Mouse (Mus musculus) limb, embryonic 13.5 days (tissue): Measurements from ENCODE around the gene Rbm20. TPM values are rescaled to one million over a fixed set of nuclear protein-coding genes. Genes with fewer than 3 reads are reported as not detected.
A peak's percentile ranks its signal among the peaks of the same experiment; 100 is the strongest.

ENCODE experiments used
- ATAC-seq: fragments of 200-750 bp; cut with Nextera tagmentation; 2 replicates; pipeline ENCODE4 v1.8.0; 2017; ENCODE audit warnings: low read depth, moderate number of reproducible peaks, moderate TSS enrichment; ENCODE audit not compliant: low FRiP score
- H3K27ac ChIP-seq: fragments of 300-500 bp; sonication (generic); 2 replicates; pipeline ENCODE4 v1.5.1; 2015; ENCODE audit warnings: inconsistent platforms, mild to moderate bottlenecking, moderate library complexity
- H3K27me3 ChIP-seq: fragments of 300-500 bp; sonication (generic); 2 replicates; pipeline ENCODE4 v1.6.1; 2015; ENCODE audit warnings: mild to moderate bottlenecking, inconsistent platforms
- H3K36me3 ChIP-seq: fragments of 300-500 bp; sonication (generic); 2 replicates; pipeline ENCODE4 v1.6.1; 2015; ENCODE audit warnings: inconsistent platforms, mild to moderate bottlenecking, moderate library complexity
- H3K4me1 ChIP-seq: fragments of 300-500 bp; sonication (generic); 2 replicates; pipeline ENCODE4 v1.6.1; 2015; ENCODE audit warnings: inconsistent platforms
- H3K4me2 ChIP-seq: fragments of 300-500 bp; sonication (generic); replicated peaks from 2 replicates; pipeline ENCODE4 v1.6.1; 2015; ENCODE audit warnings: inconsistent platforms, mild to moderate bottlenecking, moderate library complexity
- H3K4me3 ChIP-seq: fragments of 300-500 bp; sonication (generic); 2 replicates; pipeline ENCODE4 v1.5.1; 2015; ENCODE audit warnings: moderate library complexity, mild to moderate bottlenecking, inconsistent platforms
- H3K9ac ChIP-seq: fragments of 300-500 bp; sonication (generic); 2 replicates; pipeline ENCODE4 v1.6.1; 2015; ENCODE audit warnings: mild to moderate bottlenecking, inconsistent platforms
- H3K9me3 ChIP-seq: fragments of 300-500 bp; sonication (generic); 2 replicates; pipeline ENCODE4 v1.6.1; 2016; ENCODE audit warnings: inconsistent platforms
- WGBS: fragments of 180-500 bp; shearing (Covaris S2); methylation state at CpG from one replicate; pipeline ENCODE4 v1.1.7; 2015; 5-methylcytosine and 5-hydroxymethylcytosine counted together
- polyA plus RNA-seq: library from polyadenylated mRNA; unstranded; fragments of >200 nt; fragmentation: Nextera tagmentation; extraction: Ambion mirVana; gene quantifications from 2 replicates; pipeline ENCODE4 v1.2.1, GENCODE M21; 2015

Gene Rbm20
- 3.7 and 5.1 TPM in 2 replicates for polyA plus RNA-seq

DNA sequence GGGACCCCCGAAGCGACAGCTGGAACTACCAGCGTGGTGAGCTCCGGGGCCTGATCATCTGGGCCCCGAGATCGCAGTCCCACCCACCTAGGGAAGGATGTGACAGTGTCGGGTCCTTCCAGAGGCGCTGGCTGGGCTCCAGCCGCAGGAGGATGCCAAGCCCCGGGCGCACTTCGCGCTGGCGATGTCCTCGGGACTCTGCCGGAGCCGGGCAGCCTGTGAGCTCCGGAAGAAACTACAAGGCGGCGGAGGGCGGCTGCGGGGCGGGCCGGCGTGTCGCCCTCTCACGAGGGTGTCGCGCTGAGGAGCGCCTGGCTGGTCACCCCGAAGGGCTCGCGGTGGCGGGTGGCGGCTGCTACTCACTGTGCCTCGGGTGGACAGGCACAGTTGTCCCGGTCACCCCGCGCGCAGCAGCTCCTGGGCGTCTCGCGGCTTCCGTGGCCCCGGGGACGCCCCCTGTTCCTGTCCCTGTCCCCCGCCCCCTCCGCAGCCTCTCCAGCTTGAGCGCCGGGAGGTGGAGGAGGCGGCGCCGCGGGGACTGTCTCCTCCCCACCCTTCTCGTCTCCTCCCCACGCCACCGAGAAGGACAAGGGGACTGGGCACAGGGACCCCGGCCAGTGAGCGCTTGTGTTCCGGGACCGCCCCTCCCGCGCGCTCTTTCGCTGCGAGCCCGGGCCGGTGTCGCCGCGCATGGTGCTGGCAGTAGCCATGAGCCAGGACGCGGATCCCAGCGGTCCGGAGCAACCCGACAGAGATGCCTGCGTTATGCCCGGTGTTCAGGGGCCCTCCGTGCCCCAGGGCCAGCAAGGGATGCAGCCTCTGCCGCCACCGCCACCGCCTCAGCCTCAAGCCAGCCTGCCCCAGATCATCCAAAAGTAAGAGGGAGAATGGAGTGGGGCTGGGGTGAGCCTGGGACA lies at the start of gene Rbm20:
Gene Rbm20, plus strand, starts transcription at position 589 of the 917 bp plus-strand sequence.
- Histone ChIP-seq H3K27me3 (peaks cover 86% of the 10 kb centered on the region), H3K9me3 (no peaks in the 10 kb centered on the region), H3K27ac (no peak within 1 kb of the TSS), H3K4me1 (peaks cover 30% of the 10 kb centered on the region), H3K9ac (peak within 1 kb of the TSS; percentile 73), H3K4me2 (peak within 1 kb of the TSS; percentile 100), H3K4me3 (peak within 1 kb of the TSS; percentile 66), H3K36me3 (no peaks in the 10 kb centered on the region)
- ATAC-seq = peak; percentile 74
- WGBS = under 1% methylated on average over 81 of the region's 82 CpGs

DNA sequence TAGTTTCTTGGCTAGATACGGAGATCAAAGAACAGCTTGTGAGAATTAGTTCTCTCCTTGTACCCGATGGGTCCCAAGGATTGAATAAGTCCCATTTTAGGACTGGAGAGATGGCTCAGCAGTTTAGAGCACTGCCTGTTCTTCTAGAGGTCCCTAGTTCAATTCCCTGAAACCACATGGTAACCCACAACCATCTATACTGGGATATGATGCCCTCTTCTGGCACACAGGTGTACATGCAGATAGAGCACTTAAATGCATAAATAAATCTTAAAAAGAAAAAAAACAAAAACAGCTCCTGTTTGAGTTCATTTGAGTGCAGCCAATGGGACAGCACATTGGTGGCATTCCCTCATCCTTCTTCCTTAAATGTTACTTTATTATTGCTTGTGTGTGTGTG lies 39.1 kb upstream of the Rbm20 start:
- Histone ChIP-seq H3K4me2 (no peak overlapping the region), H3K27ac (no peak overlapping the region), H3K27me3 (no peaks in the 10 kb centered on the region), H3K9ac (no peak overlapping the region), H3K4me1 (no peaks in the 10 kb centered on the region), H3K9me3 (no peaks in the 10 kb centered on the region), H3K36me3 (peaks cover 81% of the 10 kb centered on the region), H3K4me3 (no peak overlapping the region)
- WGBS = 90% methylated on average over 2 of the region's 2 CpGs
- ATAC-seq = no peak

DNA sequence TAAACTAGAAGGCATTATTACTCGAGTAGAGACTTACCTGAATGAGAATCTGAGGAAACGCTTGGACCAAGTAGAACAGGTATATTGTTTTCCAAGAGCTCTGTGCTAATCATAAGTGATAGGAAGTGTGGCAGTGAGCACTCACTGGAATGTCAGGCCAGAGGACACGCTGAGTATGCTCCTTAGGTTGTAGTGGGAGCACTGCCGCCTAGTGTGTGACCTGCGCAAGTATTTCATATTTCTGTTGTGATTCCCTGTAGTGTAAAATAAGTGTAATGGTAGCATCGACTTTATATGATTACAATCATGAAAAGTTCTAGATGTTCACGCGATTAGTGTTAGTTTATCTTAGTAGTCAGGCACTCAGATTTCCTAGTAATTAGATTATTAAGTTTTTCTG lies 38.4 kb upstream of the Rbm20 start:
- no peak for ATAC-seq
- no peak overlapping the region for H3K4me3 ChIP-seq
- no peak overlapping the region for H3K4me2 ChIP-seq
- 91% methylated on average over 8 of the region's 8 CpGs for WGBS
- no peaks in the 10 kb centered on the region for H3K9me3 ChIP-seq
- no peaks in the 10 kb centered on the region for H3K4me1 ChIP-seq
- no peaks in the 10 kb centered on the region for H3K27me3 ChIP-seq
- no peak overlapping the region for H3K9ac ChIP-seq
- no peak overlapping the region for H3K27ac ChIP-seq
- peaks cover 81% of the 10 kb centered on the region for H3K36me3 ChIP-seq

DNA sequence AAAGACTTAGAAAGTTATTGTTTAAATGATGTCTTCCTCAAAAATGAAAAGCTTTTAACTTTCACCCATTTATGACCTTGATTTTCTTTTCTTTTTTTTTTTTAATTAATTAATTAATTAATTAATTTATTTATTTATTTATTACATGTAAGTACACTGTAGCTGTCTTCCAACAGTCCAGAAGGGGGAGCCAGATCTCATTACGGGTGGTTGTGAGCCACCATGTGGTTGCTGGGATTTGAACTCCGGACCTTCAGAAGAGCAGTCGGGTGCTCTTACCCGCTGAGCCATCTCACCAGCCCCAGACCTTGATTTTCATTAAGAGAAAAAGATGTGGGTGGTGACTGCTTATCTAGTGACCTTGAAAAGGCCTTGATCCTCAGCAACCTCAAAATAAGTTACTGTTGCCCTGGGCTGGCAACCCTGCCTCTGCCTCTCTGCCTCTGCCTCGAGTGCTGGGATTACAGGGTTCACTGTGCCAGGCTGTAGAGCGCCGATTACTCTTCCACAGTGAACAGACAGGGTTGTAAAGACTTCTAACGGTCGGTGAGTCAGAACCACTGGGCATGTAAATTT lies 33.0 kb upstream of the Rbm20 start:
- H3K9ac ChIP-seq = no peak overlapping the region
- H3K9me3 ChIP-seq = no peaks in the 10 kb centered on the region
- H3K27me3 ChIP-seq = no peaks in the 10 kb centered on the region
- peaks cover 72% of the 10 kb centered on the region for H3K36me3 ChIP-seq
- no peak for ATAC-seq
- H3K4me1 ChIP-seq = peaks cover 3% of the 10 kb centered on the region
- H3K4me2 ChIP-seq = no peak overlapping the region
- no peak overlapping the region for H3K4me3 ChIP-seq
- 92% methylated on average over 9 of the region's 9 CpGs for WGBS
- no peak overlapping the region for H3K27ac ChIP-seq

DNA sequence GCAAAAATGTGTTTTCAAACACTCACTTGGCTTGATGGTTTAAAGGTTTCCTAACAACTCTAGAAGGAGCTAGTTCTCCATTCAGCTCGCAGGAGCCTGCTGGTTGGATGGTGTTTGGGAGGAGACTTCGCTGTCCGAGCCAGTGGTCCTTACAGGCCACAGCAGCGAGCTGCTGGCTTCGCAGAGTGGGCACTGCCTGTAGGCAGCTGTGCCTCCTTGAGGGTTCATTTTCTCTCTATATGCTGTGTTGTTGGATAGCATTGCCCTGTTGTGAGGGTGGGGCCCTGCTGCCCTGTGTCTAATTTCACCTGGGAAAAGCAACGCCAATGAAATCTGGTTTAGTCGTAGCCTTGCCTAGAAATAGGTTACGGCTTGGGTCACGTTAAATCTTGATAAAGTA lies 29.8 kb upstream of the Rbm20 start:
- no peaks in the 10 kb centered on the region for H3K9me3 ChIP-seq
- H3K27me3 ChIP-seq = peaks cover 15% of the 10 kb centered on the region
- H3K36me3 ChIP-seq = peaks cover 51% of the 10 kb centered on the region
- H3K4me1 ChIP-seq = peaks cover 13% of the 10 kb centered on the region
- 84% methylated on average over 9 of the region's 9 CpGs for WGBS
- H3K27ac ChIP-seq = no peak overlapping the region
- no peak overlapping the region for H3K4me3 ChIP-seq
- ATAC-seq = no peak
- H3K4me2 ChIP-seq = no peak overlapping the region
- no peak overlapping the region for H3K9ac ChIP-seq

DNA sequence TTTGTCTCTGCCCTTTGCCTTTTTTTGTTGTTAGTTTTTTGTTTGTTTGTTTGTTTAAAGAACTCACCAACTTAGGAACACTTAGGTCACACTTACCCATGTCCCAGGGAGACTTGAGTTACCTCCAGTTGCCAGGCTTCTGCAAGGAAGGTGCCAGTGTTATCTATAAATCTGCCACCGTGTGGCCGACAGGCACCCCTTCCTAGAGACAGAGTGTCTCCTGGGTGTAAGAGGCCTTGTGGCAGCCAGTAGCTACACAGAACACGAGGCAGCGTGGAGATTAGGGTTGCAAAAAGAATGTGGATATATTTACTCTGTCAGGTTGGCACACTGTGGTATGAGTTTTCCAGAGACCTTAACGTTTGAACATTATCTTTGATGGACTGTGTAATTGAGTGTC lies 29.1 kb upstream of the Rbm20 start:
- Histone ChIP-seq H3K4me2 (no peak overlapping the region), H3K36me3 (peaks cover 47% of the 10 kb centered on the region), H3K4me3 (no peak overlapping the region), H3K9me3 (no peaks in the 10 kb centered on the region), H3K9ac (no peak overlapping the region), H3K27me3 (peaks cover 22% of the 10 kb centered on the region), H3K27ac (no peak overlapping the region), H3K4me1 (peaks cover 21% of the 10 kb centered on the region)
- 46% methylated on average over 5 of the region's 5 CpGs for WGBS
- no peak for ATAC-seq

DNA sequence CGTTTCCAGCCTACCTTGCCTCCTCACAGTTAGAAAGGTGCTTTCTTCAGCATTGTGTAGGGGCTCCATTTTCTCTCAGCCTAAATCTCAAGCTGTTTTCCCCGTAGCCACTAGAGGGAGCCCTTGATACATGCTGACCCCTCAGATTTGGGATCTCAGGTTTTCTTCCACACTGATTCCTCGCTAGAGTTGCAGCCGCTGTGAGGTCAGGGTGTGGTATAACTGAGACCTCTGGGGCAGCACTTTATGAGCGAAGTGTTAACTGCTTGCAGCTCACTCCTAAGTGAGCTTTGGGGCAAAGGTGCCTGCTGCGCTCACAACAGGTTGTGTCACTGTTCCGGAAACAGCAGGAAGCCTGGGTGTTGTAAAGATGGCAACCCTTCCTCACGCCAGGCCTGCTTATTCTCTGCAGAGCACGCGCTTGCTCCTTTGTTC lies 28.3 kb upstream of the Rbm20 start:
- Histone ChIP-seq H3K4me3 (no peak overlapping the region), H3K4me2 (peak overlapping the region; percentile 42), H3K4me1 (peaks cover 28% of the 10 kb centered on the region), H3K9ac (0 out of 2 replicates have a peak overlapping the region, but pooled peaks have one; percentile 31), H3K27me3 (peaks cover 22% of the 10 kb centered on the region), H3K36me3 (peaks cover 40% of the 10 kb centered on the region), H3K27ac (0 out of 2 replicates have a peak overlapping the region, but pooled peaks have one; percentile 39), H3K9me3 (no peaks in the 10 kb centered on the region)
- ATAC-seq = peak; percentile 82
- WGBS = 15% methylated on average over 10 of the region's 10 CpGs

DNA sequence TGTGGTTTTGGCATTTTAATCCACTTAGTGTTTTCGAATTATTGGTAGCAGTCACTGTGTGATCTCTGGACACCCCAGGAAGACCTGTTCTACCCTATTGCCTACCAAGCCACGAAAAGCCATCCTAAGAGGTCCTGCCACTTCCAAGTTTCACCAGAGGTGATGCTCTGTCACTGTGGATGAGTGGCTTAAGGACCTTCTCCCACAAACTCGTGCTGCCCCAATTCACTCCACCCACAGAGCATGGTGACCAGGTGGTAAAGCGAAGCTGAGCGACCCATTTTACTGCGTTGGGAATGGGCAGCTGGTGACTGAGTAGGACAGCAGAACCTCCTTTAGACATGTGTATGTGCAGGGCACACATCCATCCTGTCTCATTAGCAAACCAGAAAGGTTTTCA lies 27.7 kb upstream of the Rbm20 start:
- Histone ChIP-seq H3K9me3 (no peaks in the 10 kb centered on the region), H3K4me2 (no peak overlapping the region; the same call in 1 of the 2 replicates), H3K27ac (no peak overlapping the region), H3K4me3 (no peak overlapping the region), H3K9ac (0 out of 2 replicates have a peak overlapping the region, but pooled peaks have one; percentile 31), H3K36me3 (peaks cover 36% of the 10 kb centered on the region), H3K27me3 (peaks cover 22% of the 10 kb centered on the region), H3K4me1 (peaks cover 33% of the 10 kb centered on the region)
- WGBS = 60% methylated on average over 6 of the region's 6 CpGs
- no peak for ATAC-seq

DNA sequence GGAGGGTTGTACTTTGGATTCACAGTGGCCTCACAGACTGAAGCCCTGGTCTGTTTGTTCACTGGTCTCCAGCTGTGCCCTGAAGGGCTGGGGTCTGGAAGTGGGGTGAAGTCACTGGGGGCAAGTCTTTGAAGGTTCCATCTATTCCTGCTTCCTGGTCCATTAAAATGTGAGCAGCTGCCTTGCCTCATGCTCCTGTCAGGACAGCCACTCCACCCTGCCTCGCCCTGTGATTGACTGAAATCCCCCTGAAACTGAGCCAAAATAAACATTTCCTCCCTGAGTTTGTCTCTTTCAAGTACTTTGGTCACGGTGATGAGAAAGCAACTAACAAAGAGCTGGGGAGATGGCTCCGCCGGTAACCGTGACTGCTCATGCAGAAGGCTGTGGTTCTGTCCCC lies 27.3 kb upstream of the Rbm20 start:
- 73% methylated on average over 5 of the region's 5 CpGs for WGBS
- no peak overlapping the region for H3K4me3 ChIP-seq
- no peak for ATAC-seq

DNA sequence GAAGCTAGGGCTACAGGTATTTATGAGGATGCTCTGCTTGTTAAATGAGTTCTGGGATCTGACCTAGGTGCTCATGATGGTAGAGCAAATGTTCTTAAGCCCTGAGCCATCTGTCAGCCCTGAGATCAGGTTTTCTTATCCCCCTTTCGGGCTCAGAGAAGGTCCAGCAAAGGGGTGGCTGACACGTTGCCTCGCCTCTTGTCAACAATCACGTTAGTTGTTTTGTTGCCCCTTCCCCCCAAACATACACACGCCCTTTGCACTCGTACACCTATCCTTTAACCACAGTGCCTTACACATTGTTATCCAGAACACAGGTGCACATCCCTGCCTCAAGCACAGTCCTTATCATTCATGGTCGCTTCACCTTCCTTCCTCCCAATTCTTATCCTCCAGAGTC lies 26.2 kb upstream of the Rbm20 start:
- no peak overlapping the region for H3K27ac ChIP-seq
- no peak for ATAC-seq
- no peak overlapping the region for H3K4me2 ChIP-seq
- H3K27me3 ChIP-seq = peaks cover 30% of the 10 kb centered on the region
- peaks cover 25% of the 10 kb centered on the region for H3K36me3 ChIP-seq
- H3K9me3 ChIP-seq = no peaks in the 10 kb centered on the region
- peaks cover 39% of the 10 kb centered on the region for H3K4me1 ChIP-seq
- WGBS = 77% methylated on average over 7 of the region's 7 CpGs
- H3K4me3 ChIP-seq = no peak overlapping the region
- H3K9ac ChIP-seq = no peak overlapping the region

More for the DNA sequence above, 27.3 kb upstream of the Rbm20 start:
- peaks cover 24% of the 10 kb centered on the region for H3K27me3 ChIP-seq
- H3K9me3 ChIP-seq = no peaks in the 10 kb centered on the region
- H3K27ac ChIP-seq = no peak overlapping the region
- no peak overlapping the region for H3K9ac ChIP-seq
- peaks cover 34% of the 10 kb centered on the region for H3K36me3 ChIP-seq
- no peak overlapping the region for H3K4me2 ChIP-seq
- peaks cover 38% of the 10 kb centered on the region for H3K4me1 ChIP-seq

DNA sequence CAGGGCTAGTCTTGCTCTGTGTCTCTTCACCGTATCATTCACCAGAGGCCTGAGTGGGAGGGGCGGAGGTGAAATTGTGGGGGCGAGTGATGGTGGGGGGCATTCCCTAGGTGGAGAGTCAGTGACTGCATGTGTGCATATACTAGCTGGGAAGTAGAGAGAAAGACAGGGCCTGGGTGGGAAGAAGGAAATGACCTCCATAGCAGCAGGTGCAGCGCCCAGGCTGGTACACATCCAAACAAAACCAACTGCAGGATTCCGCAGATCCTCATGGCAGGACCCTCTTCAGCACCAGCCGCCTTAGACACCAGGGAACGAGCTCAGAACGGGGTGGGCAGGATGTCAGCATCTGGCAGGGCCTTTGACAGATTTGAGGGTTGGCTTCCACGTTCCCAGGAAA lies 24.8 kb upstream of the Rbm20 start:
- Histone ChIP-seq H3K4me1 (peaks cover 39% of the 10 kb centered on the region), H3K9me3 (no peaks in the 10 kb centered on the region), H3K4me2 (no peak overlapping the region), H3K4me3 (no peak overlapping the region), H3K9ac (no peak overlapping the region), H3K36me3 (peaks cover 12% of the 10 kb centered on the region), H3K27me3 (peaks cover 37% of the 10 kb centered on the region), H3K27ac (no peak overlapping the region)
- 63% methylated on average over 9 of the region's 9 CpGs for WGBS
- no peak for ATAC-seq
